Mouse (Mus musculus) intestine, embryonic 14.5 days (tissue): ENCODE data around the gene Zic1. TPM values are rescaled to one million over a fixed set of nuclear protein-coding genes. Genes with fewer than 3 reads are reported as not detected.
A peak's percentile ranks its signal among the peaks of the same experiment; 100 is the strongest.

Experiments
- ATAC-seq: fragments of 200-750 bp; cut with Nextera tagmentation; replicated peaks from 2 replicates; pipeline ENCODE4 v1.8.0; 2017; ENCODE audit warnings: low read depth, moderate number of reproducible peaks, moderate TSS enrichment, moderate library complexity; ENCODE audit not compliant: low FRiP score, low TSS enrichment
- DNase-seq: peaks from one replicate; pipeline ENCODE4 v3.0.0-alpha.2; 2018; ENCODE audit warnings: low spot score
- H3K27ac ChIP-seq: fragments of 300-500 bp; sonication (generic); 2 replicates; pipeline ENCODE4 v1.5.1; 2014; ENCODE audit warnings: low read depth, mild to moderate bottlenecking, control low read depth
- H3K27me3 ChIP-seq: fragments of 300-500 bp; sonication (generic); replicated peaks from 2 replicates; pipeline ENCODE4 v1.6.1; 2014; ENCODE audit warnings: low read length, control low read depth; ENCODE audit not compliant: control insufficient read depth, insufficient read depth
- H3K36me3 ChIP-seq: fragments of 300-500 bp; sonication (generic); 2 replicates; pipeline ENCODE4 v1.6.1; 2014; ENCODE audit warnings: low read length, control low read depth; ENCODE audit not compliant: control insufficient read depth, insufficient read depth
- H3K4me1 ChIP-seq: fragments of 300-500 bp; sonication (generic); replicated peaks from 2 replicates; pipeline ENCODE4 v1.6.1; 2014; ENCODE audit warnings: low read length, control low read depth, mixed read lengths; ENCODE audit not compliant: control insufficient read depth, insufficient read depth
- H3K4me2 ChIP-seq: fragments of 300-500 bp; sonication (generic); 2 replicates; pipeline ENCODE4 v1.6.1; 2014; ENCODE audit warnings: low read length
- H3K4me3 ChIP-seq: fragments of 300-500 bp; sonication (generic); 2 replicates; pipeline ENCODE4 v1.5.1; 2014; ENCODE audit warnings: low read depth, low read length, control low read depth, mixed read lengths
- H3K9ac ChIP-seq: fragments of 300-500 bp; sonication (generic); 2 replicates; pipeline ENCODE4 v1.6.1; 2014; ENCODE audit warnings: mild to moderate bottlenecking, low read length
- H3K9me3 ChIP-seq: fragments of 300-500 bp; sonication (generic); 2 replicates; pipeline ENCODE4 v1.6.1; 2016; ENCODE audit warnings: low read length, control low read depth; ENCODE audit not compliant: control insufficient read depth
- WGBS: fragments of 180-500 bp; shearing (Covaris S2); extraction: QIAGEN DNeasy Blood & Tissue Kit; methylation state at CpG from one replicate; pipeline ENCODE4 v1.1.7; 2014; 5-methylcytosine and 5-hydroxymethylcytosine counted together
- polyA plus RNA-seq: library from polyadenylated mRNA; unstranded; fragments of >200 nt; fragmentation: Nextera tagmentation; extraction: Ambion mirVana; gene quantifications from 2 replicates; pipeline ENCODE4 v1.2.1, GENCODE M21; 2014

Zic1 gene
- polyA plus RNA-seq, 1 experiment from 2014 or later, result not detected

DNA sequence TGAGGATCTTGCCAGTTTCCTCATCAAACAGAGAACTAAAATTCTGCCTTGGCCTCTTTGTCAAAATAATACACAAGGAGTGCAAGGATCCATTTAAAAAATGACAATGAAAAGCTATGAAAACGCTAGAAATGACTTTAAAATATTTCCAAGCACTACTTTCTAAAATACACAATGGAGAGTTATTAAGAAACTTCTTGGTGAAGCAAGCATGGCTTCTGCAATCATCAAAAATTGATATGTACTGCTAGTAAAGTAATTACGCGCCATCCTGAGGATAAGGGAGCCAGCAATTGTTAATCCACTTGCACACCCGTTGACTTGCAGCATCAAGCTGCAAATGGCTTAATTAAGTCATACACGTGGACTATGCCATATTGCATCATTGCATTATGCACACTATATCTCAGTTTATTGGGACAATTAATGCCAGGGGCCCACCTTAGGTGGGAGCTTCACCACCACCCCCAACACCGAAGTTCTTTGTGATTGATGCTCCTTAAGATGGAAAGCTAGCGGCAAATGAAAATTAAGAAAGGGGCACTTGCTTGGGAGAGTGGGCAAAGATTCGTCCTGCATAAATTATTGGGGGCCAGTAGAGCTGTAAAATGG is 35.0 kb upstream of the Zic1 start:
- no peak overlapping the region for H3K4me2 ChIP-seq
- H3K36me3 ChIP-seq, result no peaks in the 10 kb centered on the region
- no peaks in the 10 kb centered on the region for H3K9me3 ChIP-seq
- ATAC-seq, result no peak
- H3K4me1 ChIP-seq, result no peaks in the 10 kb centered on the region
- peaks cover 98% of the 10 kb centered on the region for H3K27me3 ChIP-seq
- WGBS, result 11% methylated on average over 8 of the region's 8 CpGs
- H3K9ac ChIP-seq, result no peak overlapping the region
- no peak overlapping the region for H3K4me3 ChIP-seq
- no peak for DNase-seq
- no peak overlapping the region for H3K27ac ChIP-seq

GRCm38 (mm10) chr9:91399976-91400375 is 34.4 kb upstream of the Zic1 start:
- H3K27me3 ChIP-seq, result peaks cover 98% of the 10 kb centered on the region
- H3K4me2 ChIP-seq, result no peak overlapping the region
- no peak for ATAC-seq
- no peak overlapping the region for H3K4me3 ChIP-seq
- H3K9me3 ChIP-seq, result no peaks in the 10 kb centered on the region
- H3K4me1 ChIP-seq, result no peaks in the 10 kb centered on the region
- WGBS, result 22% methylated on average over 7 of the region's 7 CpGs
- H3K36me3 ChIP-seq, result no peaks in the 10 kb centered on the region
- H3K27ac ChIP-seq, result no peak overlapping the region
- no peak overlapping the region for H3K9ac ChIP-seq
- DNase-seq, result no peak

- ATAC-seq (no peak), DNase-seq (no peak)
- H3K9ac ChIP-seq, result no peak overlapping the region
- peaks cover 96% of the 10 kb centered on the region for H3K27me3 ChIP-seq
- no peaks in the 10 kb centered on the region for H3K4me1 ChIP-seq
- WGBS, result 9% methylated on average over 14 of the region's 14 CpGs
- no peak overlapping the region for H3K4me2 ChIP-seq
- no peak overlapping the region for H3K27ac ChIP-seq
- H3K36me3 ChIP-seq, result no peaks in the 10 kb centered on the region
- H3K9me3 ChIP-seq, result no peaks in the 10 kb centered on the region
- H3K4me3 ChIP-seq, result no peak overlapping the region
Observed at GRCm38 (mm10) chr9:91395066-91395772, 29.6 kb upstream of the Zic1 start.

- 2% methylated on average over 14 of the region's 14 CpGs for WGBS
- no peaks in the 10 kb centered on the region for H3K4me1 ChIP-seq
- no peak for ATAC-seq
- no peak overlapping the region for H3K4me2 ChIP-seq
- no peak overlapping the region for H3K9ac ChIP-seq
- H3K9me3 ChIP-seq, result no peaks in the 10 kb centered on the region
- no peaks in the 10 kb centered on the region for H3K36me3 ChIP-seq
- H3K27ac ChIP-seq, result no peak overlapping the region
- H3K4me3 ChIP-seq, result no peak overlapping the region
- peaks cover 96% of the 10 kb centered on the region for H3K27me3 ChIP-seq
- DNase-seq, result no peak
Observed at GRCm38 (mm10) chr9:91394211-91394646, 28.6 kb upstream of the Zic1 start.

- no peaks in the 10 kb centered on the region for H3K9me3 ChIP-seq
- H3K4me3 ChIP-seq, result no peak overlapping the region
- WGBS, result 5% methylated on average over 8 of the region's 8 CpGs
- DNase-seq, result no peak
- H3K27me3 ChIP-seq, result peaks cover 97% of the 10 kb centered on the region
- H3K36me3 ChIP-seq, result no peaks in the 10 kb centered on the region
- no peak overlapping the region for H3K9ac ChIP-seq
- no peak for ATAC-seq
- no peak overlapping the region for H3K4me2 ChIP-seq
- no peak overlapping the region for H3K27ac ChIP-seq
- H3K4me1 ChIP-seq, result no peaks in the 10 kb centered on the region
Observed at GRCm38 (mm10) chr9:91393376-91394068, 27.9 kb upstream of the Zic1 start.

GRCm38 (mm10) chr9:91388173-91388572 is 22.6 kb upstream of the Zic1 start:
- H3K27me3 ChIP-seq, result peaks cover 100% of the 10 kb centered on the region

GRCm38 (mm10) chr9:91387740-91388080 is 22.1 kb upstream of the Zic1 start:
- Histone ChIP-seq H3K36me3 (no peaks in the 10 kb centered on the region), H3K4me3 (no peak overlapping the region), H3K4me1 (no peaks in the 10 kb centered on the region), H3K9ac (no peak overlapping the region), H3K4me2 (no peak overlapping the region), H3K9me3 (no peaks in the 10 kb centered on the region), H3K27me3 (peaks cover 100% of the 10 kb centered on the region), H3K27ac (no peak overlapping the region)
- no peak for ATAC-seq
- DNase-seq, result no peak
- WGBS, result under 1% methylated on average over 5 of the region's 5 CpGs

More at GRCm38 (mm10) chr9:91388173-91388572, 22.6 kb upstream of the Zic1 start:
- Histone ChIP-seq H3K4me2 (no peak overlapping the region), H3K9me3 (no peaks in the 10 kb centered on the region), H3K9ac (no peak overlapping the region), H3K4me3 (no peak overlapping the region), H3K4me1 (no peaks in the 10 kb centered on the region), H3K36me3 (no peaks in the 10 kb centered on the region), H3K27ac (no peak overlapping the region)
- ATAC-seq (no peak), DNase-seq (peak; percentile 47)
- 3% methylated on average over 4 of the region's 4 CpGs for WGBS

DNA sequence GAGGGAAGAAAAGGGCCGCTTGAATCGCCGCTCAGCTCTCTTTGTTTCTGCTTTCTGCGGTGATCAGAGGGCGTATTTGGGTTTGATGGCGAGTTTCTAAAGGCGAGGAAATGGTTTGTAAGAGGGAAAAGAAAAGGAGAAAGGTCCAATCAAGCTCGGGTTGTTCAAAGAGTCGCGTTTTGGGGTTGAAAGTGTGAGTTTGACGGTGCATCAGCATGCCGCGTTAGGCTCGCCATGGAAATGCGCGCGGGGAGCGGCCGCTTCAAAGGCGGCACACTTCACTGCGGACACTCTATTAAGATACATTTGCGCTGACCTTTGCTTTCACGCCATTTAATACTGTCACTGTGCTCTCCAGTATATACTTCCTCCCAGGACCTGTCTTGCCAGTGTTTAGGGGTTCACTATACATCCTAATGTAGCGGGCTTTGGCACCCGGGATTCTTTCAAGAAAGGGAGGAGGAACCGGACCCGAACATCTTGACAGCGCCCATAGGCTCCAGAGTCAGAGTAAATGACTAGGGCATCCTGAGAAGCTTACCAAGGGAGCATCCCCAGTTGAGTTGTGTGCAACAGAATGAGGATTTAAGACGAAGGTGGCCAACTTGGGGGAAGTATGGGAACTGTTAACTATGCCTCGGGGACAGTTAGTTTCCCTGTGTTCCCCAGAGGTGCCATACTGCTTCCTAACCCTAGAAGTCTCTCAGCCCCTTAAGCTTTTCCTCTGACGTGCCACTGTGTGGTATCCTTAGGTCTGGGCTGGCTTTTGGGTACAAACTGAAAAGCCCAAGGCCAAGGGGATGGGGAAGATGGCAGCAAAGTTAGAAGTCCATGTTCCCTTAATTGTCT is 21.5 kb upstream of the Zic1 start:
- Histone ChIP-seq H3K9ac (no peak overlapping the region), H3K4me2 (no peak overlapping the region), H3K4me1 (no peaks in the 10 kb centered on the region), H3K36me3 (no peaks in the 10 kb centered on the region), H3K9me3 (no peaks in the 10 kb centered on the region), H3K27me3 (peaks cover 100% of the 10 kb centered on the region), H3K27ac (no peak overlapping the region), H3K4me3 (no peak overlapping the region)
- DNase-seq (peak; percentile 55), ATAC-seq (no peak)
- under 1% methylated on average over 31 of the region's 31 CpGs for WGBS
